Mouse (Mus musculus) left cerebral cortex, adult 8-10 months (tissue): ENCODE measurements around the gene Wee1. TPM values are rescaled to one million over a fixed set of nuclear protein-coding genes. Genes with fewer than 3 reads are reported as not detected.
A peak's percentile ranks its signal among the peaks of the same experiment; 100 is the strongest.
"Not testable (repeated sequence)": the region's sequence is repeated elsewhere in the genome, so short reads cannot be mapped to it uniquely, and the experiment has no call there.

Source experiments
- DNase-seq, 2 experiments: peaks; one replicate each; pipeline ENCODE4 v3.0.0; 2022; ENCODE audit warnings: low spot score in 2 of 2
- total RNA-seq, 4 experiments: library from RNA; stranded (reverse); gene quantifications; 2 replicates each; pipeline ENCODE4 v1.2.4; 2022

Wee1 gene
- total RNA-seq: 10 to 100 TPM; 21.0 to 24.7 (median 22.3) TPM

GRCm38 (mm10) chr7:110121516-110122288 lies at the start of gene Wee1:
Gene Wee1, plus strand, starts transcription at chr7:110122046.
- DNase-seq: peak; percentile 96 to 97

GRCm38 (mm10) chr7:110078168-110078567 lies 43.7 kb upstream of the Wee1 start:
- DNase-seq: no peak

DNA sequence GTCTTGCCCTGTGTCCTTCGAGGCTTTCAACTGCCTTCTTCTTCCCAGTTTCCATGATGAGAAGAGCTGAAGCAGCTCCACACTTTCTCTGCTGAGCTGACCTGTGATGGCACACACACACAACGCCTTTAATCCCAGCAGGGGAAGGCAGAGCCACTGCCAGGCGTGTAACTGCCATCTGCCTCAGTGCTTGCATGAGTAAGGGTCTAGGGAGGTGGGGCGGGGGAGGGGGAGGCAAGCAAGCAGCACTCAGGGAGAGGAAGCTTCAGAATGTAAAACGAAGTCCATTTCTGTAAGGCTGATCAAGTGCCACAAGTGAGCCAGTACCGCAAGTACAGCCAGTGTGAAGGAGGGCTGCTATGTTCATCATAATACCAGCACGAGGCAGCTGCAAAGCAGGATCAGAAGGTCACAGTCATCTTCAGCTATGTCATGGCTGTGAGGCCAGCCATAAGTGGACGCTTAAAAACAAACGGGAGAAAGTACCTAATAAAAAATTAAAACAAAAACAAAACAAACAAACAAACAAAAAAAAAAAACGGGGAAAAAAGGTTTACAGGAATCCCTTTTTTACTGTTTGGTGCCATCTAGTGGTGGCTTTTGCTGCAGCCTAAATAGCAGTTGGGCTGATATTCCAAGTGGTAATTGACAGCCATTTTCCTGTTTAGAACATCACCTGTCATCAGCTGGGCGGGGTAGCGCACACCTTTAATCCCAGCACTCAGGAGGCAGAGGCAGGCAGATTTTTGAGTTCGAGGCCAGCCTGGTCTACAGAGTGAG lies 38.3 kb upstream of the Wee1 start:
- no peak for DNase-seq

- no peak for DNase-seq
Observed at GRCm38 (mm10) chr7:110085217-110085616, 36.6 kb upstream of the Wee1 start.

DNA sequence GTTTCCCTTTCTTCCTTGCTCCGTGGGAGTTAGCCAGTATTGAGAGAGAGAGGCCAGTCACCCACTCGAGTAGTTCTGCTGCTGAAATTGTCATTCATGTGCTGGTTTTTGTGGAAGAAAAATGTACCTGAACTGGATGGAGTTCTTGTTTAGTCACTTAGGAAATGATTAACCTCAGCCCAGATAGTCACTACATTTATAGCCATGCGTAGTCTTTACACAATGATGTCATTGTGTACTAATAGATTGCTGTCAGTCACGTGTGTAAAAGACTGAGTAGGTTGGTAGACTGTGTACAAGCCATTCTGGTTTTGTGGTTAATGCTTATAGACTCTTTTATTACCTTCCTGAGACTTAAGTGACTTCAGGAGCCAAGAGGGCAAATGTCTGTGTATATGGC lies 33.9 kb upstream of the Wee1 start:
- DNase-seq: no peak

DNA sequence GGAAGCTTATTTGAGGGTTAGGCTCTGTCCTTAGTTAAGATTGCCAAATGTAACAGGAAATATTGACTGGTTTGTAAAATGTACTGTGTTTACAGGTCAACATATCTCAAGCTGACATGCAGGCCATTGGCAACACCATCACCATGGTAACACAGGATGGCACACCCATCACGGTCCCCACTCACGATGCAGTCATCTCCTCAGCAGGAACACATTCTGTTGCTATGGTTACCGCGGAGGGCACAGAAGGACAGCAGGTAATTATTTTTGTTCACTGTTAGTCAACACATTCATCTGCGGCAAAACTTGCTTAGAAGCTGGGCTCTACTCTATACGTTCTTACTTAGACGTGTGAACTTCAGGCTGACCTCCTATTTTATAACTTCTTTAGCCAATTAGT lies 30.2 kb upstream of the Wee1 start:
- DNase-seq: peak in 1 of 2 experiments; percentile 69

- no peak for DNase-seq
Observed at GRCm38 (mm10) chr7:110096332-110096731, 25.5 kb upstream of the Wee1 start.

GRCm38 (mm10) chr7:110097106-110097793 lies 24.6 kb upstream of the Wee1 start:
- DNase-seq: no peak

DNA sequence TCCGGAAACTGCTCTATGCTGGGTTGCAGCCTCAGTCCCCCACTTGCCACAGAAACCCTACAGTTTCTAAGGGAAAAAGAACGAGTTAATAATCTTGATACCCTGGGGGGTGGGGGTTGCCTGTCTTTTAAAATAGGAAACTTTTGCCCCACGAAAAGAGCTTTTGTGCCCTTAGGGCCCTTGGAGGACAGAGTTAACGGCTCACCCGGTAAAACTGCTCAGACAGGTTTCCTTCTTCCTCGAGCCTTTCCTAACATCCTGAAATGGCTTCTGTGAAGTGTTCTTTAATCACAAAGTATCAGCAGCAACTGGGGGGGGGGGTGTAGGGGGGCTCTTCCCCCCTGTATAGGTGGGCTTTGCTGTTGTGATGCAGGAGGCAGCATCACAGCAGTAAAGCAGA lies 21.0 kb upstream of the Wee1 start:
- no peak for DNase-seq

- DNase-seq: no peak
Observed at GRCm38 (mm10) chr7:110101266-110101665, 20.6 kb upstream of the Wee1 start.

GRCm38 (mm10) chr7:110105041-110105440 lies 16.8 kb upstream of the Wee1 start:
- DNase-seq: no peak

DNA sequence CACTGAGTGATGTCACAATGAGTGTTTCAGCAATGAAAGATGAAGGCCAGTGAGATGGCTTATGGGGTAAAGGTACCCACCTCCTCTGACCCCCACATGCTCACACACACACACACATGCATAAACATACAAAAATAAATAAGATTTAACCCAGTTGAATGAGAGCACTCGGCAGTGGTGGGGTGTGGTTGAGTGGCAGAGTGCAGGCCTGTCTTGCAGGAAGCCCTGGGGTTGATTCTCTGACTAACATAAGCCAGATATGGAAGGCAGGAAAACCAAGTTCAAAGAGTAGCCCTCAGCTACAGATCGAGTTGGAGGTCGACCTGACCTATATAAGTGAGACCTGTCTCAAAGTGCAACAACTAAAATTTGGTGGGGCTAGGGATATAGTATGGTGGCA lies 15.2 kb upstream of the Wee1 start:
- DNase-seq: no peak

- DNase-seq: not testable (repeated sequence)
Observed at GRCm38 (mm10) chr7:110108524-110108923, 13.3 kb upstream of the Wee1 start.

DNA sequence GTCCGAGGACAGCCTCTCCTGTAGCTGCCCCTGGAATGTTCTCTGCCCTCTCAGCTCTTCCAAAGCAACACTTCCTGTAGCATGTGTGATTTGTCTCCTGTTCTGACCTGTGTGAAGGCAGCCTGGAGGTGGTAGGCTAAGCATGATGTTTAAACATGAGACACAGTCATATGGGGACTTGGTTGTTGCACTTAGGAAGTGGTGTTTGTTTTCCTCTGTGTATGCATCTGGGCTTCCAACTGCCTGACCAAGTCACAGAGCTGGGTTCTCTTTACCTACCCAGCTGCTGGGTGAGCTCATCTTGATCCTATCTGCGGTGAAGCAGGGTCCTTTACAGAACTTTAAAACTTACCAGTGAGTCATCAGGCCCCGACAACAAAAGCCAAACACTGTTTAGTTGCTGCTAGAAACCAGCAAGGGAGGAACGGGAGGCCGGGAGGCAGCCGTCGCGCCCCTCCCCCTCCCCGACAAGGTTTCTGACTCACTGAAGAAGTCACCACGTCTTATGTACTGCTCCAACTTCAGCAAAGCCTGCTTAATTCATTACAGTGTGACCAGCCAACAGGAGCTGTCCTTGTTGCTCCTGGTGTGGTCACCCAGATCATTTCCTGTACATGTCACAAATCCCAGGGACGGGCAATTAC lies 12.8 kb upstream of the Wee1 start:
- DNase-seq: no peak

DNA sequence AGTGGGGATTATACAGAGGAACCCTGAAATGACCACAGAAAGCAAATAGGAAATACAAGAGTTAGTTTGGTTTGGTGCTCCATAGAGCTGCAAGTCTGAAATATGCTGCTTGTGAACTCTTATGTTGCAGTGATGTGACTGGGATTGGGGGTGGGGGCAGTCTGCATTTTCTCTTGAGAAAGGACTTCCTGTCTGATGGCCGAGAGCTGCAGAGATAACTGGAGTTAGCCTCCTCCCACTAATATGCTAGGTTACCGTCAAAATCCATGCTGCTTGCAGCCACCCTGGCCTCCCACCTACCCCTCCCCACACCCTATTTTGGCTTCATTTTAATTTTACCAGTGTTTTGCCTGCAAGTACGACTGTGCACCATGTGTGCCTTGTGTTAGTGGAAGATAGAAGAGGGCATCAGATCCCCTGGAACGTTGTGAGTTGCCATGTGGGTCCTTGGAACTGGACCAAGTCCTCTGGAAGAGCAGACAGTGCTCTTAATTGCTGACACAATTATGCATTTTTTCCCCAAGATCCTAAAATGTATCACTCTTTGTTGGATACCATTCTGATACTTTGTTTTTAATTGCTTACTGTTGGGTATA lies 11.7 kb upstream of the Wee1 start:
- DNase-seq: no peak

DNA sequence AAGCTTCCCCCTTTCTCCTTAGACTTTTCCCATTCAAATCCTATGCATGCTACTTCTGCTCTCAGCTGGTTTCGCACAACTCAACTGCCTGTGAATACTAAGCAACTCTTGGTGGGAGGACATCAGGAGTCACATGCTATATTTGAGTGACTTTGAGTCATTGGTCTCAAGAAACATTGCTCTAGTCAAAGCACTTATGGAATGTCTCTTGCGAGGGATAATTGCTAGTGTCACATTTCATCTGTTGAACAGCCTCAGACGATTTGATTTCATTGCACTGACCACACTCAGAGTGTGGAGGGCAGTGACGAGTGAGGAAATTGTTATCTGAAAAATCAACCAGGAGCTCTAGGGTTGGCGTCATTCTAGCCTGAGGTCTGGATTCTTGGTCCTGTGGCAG lies 7.1 kb upstream of the Wee1 start:
- DNase-seq: no peak

GRCm38 (mm10) chr7:110116731-110117291 lies 5.0 kb upstream of the Wee1 start:
- no peak for DNase-seq

DNA sequence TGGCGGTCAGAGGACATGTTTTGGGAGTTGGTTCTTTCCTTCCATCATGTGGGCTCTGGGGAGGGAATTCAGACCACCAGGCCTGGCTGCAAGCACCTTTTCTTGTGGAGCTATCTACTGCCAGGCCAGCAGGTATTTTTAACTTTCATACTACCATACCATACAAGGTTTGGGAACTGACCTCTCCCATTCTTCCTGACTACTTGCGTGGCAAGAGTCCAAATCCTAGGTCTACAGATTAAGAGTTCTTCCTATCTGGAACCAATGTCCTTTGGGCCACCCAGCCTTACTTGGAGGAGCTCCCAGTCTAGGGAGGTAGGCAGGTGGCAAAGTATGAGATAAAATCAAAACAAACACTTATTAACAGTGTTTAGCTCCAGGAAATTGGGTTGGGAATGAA lies 3.4 kb upstream of the Wee1 start:
- no peak for DNase-seq

DNA sequence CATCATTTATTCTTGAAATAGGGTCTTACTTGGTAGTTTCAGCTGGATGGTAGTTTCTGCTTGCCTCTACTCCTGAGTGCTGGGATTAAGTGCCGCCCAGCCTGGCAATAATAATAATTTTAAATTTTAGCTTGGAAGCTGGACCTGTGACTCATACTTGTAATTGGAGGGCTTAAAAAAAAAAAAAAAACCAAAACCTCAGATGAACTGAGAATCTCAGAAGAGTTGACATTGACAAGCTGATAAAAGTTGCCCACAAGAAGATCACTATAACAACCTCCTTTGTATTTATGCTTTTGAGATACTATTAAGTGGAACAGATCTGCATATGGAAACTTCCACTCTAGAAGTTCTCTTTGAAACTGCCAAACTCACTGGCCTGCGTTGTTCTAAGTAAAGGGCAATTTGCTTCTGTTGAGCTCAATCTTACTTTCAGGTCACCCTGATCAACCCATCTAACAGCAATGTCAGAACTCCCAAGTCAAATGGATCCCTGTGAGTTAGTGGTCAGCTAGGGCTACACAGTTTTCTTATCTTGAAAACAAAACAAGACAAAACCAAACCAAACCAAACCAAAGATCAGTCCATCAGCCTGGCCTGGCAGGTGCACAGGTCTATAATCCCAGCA lies 1.6 kb upstream of the Wee1 start:
- no peak for DNase-seq

GRCm38 (mm10) chr7:110121162-110121515 lies 707 bp upstream of the Wee1 start:
- DNase-seq: no peak

DNA sequence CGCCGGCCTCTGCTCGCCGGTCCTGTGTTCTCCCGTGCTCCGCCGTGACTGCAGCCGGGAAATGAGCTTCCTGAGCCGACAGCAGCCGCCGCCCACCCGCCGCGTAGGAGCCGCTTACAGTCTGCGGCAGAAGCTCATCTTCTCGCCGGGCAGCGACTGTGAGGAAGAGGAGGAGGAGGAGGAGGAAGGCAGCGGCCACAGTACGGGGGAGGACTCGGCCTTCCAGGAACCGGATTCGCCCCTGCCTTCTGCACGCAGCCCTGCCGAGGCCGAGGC lies 381 bp downstream of the Wee1 start:
- DNase-seq: peak in 1 of 2 experiments; percentile 72
